Mouse (Mus musculus) heart, adult 2 months (tissue): ENCODE measurements at regions not wholly inside any gene's neighbourhood (a gene's known extent, or its start where the extent isn't known, plus 50 kb on each side); places are given as distances from the start of the nearest gene placed in this dataset.

Source experiments
- CTCF ChIP-seq: fragments of 200-600 bp; IDR thresholded peaks from 2 replicates; pipeline ENCODE4 v1.8.1; 2022; ENCODE audit warnings: antibody characterized with exemption, mild to moderate bottlenecking, moderate library complexity
- POLR2A ChIP-seq: fragments of 200-500 bp; IDR thresholded peaks from 2 replicates; pipeline ENCODE4 v1.6.1; 2011; ENCODE audit warnings: mild to moderate bottlenecking, low read depth, low read length, control low read depth; ENCODE audit not compliant: insufficient read depth

GRCm38 (mm10) chr3:60417001-60417400 is 55.6 kb upstream of the Mbnl1 start:
- TF ChIP-seq POLR2A (no peak), CTCF (no peak)
